21 mouse cellular contexts compared by ENCODE assay signal in genomic region chr12:45744619-45745018, GRCm38 (mm10).
"Had no signal": no experiment of that assay in that cellular context is flagged by ENCODE, and none has a peak within 500 bp of the region (broad histone marks: within the 10 kb centered on the region; RNA-seq: fewer than 3 reads in every experiment).

No protein-coding gene starts in this region.

- DNase-seq: heart, postnatal 10 days; heart, postnatal 14 days; heart, postnatal 36 days; heart, postnatal 4 days; kidney, adult 11 months; kidney, adult 18-20 months; kidney, adult 2 months; kidney, adult 8-10 months; kidney, adult 9 months; kidney, postnatal 10 days; kidney, postnatal 25 days; kidney, postnatal 36 days; kidney, postnatal 4 days; layer of hippocampus, adult 9-11 months; layer of hippocampus, postnatal 36 days had no signal

- ATAC-seq: hindbrain, embryonic 16.5 days; hindbrain, postnatal 0 days; inflammation-experienced regulatory T-cells, adult 6 months; intestine, embryonic 15.5 days; intestine, embryonic 16.5 days; intestine, postnatal 0 days had no signal
